Mouse (Mus musculus) MEL (cell line): ENCODE data around the gene Slc39a11. TPM values are rescaled to one million over a fixed set of nuclear protein-coding genes. Genes with fewer than 3 reads are reported as not detected.
A peak's percentile ranks its signal among the peaks of the same experiment; 100 is the strongest.

Experiments used
- DNase-seq: peaks from one replicate; pipeline ENCODE4 v3.0.0; 2011; ENCODE audit warnings: low read depth, low spot score
- H3K27ac ChIP-seq: 2 replicates; pipeline ENCODE4 v1.5.1; 2012; ENCODE audit warnings: low read depth, mild to moderate bottlenecking, control low read depth, low read length, moderate library complexity; ENCODE audit not compliant: control insufficient read depth
- H3K27me3 ChIP-seq, 2 experiments: fragments of 150-350 bp in 1 of 2; sonication (generic) in 1 of 2; 2 replicates each; pipeline ENCODE4 v1.6.1; 2012; ENCODE audit warnings: low read length in 2 of 2, mild to moderate bottlenecking in 2 of 2, improper control_type of control experiment in 1 of 2, moderate library complexity in 1 of 2; ENCODE audit not compliant: insufficient read depth in 2 of 2, control insufficient read depth in 1 of 2
- H3K36me3 ChIP-seq, 2 experiments: 2 replicates each; pipeline ENCODE4 v1.6.1; 2012 to 2014; ENCODE audit warnings: low read length in 2 of 2, improper control_type of control experiment in 1 of 2, inconsistent platforms in 1 of 2, mild to moderate bottlenecking in 1 of 2; ENCODE audit not compliant: insufficient read depth in 2 of 2, control insufficient read depth in 1 of 2
- H3K4me1 ChIP-seq, 2 experiments: fragments of 150-350 bp in 1 of 2; sonication (generic) in 1 of 2; 2 replicates each; pipeline ENCODE4 v1.6.1; 2012; ENCODE audit warnings: low read length in 2 of 2, improper control_type of control experiment in 1 of 2, mild to moderate bottlenecking in 1 of 2; ENCODE audit not compliant: insufficient read depth in 2 of 2, control insufficient read depth in 1 of 2
- H3K4me3 ChIP-seq, 2 experiments: fragments of 150-350 bp in 1 of 2; sonication (generic) in 1 of 2; 2 replicates each; pipeline ENCODE4 v1.5.1; 2012; ENCODE audit warnings: low read depth in 2 of 2, low read length in 2 of 2, mild to moderate bottlenecking in 2 of 2, moderate library complexity in 2 of 2, control low read depth in 1 of 2, improper control_type of control experiment in 1 of 2; ENCODE audit not compliant: control insufficient read depth in 1 of 2, insufficient read depth in 1 of 2
- H3K79me2 ChIP-seq: 2 replicates; pipeline ENCODE4 v1.6.1; 2012; ENCODE audit warnings: mild to moderate bottlenecking, low read length, moderate library complexity; ENCODE audit not compliant: control insufficient read depth, poor library complexity, insufficient read depth
- H3K9ac ChIP-seq: 2 replicates; pipeline ENCODE4 v1.6.1; 2012; ENCODE audit warnings: low read depth, mild to moderate bottlenecking, control low read depth, low read length, moderate library complexity; ENCODE audit not compliant: control insufficient read depth, poor library complexity, severe bottlenecking
- H3K9me3 ChIP-seq: fragments of 150-350 bp; sonication (generic); replicated peaks from 2 replicates; pipeline ENCODE4 v1.6.1; 2012; ENCODE audit warnings: mild to moderate bottlenecking, low read length, improper control_type of control experiment, moderate library complexity; ENCODE audit not compliant: insufficient read depth
- CHD2 ChIP-seq: IDR thresholded peaks from 2 replicates; pipeline ENCODE4 v1.6.1; 2011; ENCODE audit warnings: low read length, improper control_type of control experiment
- CTCF ChIP-seq, 3 experiments: IDR thresholded peaks in 2 of 3; conservative IDR thresholded peaks in 1 of 3; 2 replicates each; pipeline ENCODE4 v1.5.1; 2011 to 2012; ENCODE audit warnings: low read length in 3 of 3, low read depth in 2 of 3, mild to moderate bottlenecking in 2 of 3, improper control_type of control experiment in 1 of 3, inconsistent platforms in 1 of 3, mixed read lengths in 1 of 3, moderate library complexity in 1 of 3; ENCODE audit not compliant: control insufficient read depth in 1 of 3, insufficient read depth in 1 of 3, poor library complexity in 1 of 3, severe bottlenecking in 1 of 3
- EP300 ChIP-seq, 2 experiments: IDR thresholded peaks; 2 replicates each; pipeline ENCODE4 v1.6.1; 2011; ENCODE audit warnings: improper control_type of control experiment in 2 of 2, low read length in 2 of 2, low read depth in 1 of 2, mild to moderate bottlenecking in 1 of 2
- ETS1 ChIP-seq: IDR thresholded peaks from 2 replicates; pipeline ENCODE4 v1.6.1; 2012; ENCODE audit warnings: low read depth, mild to moderate bottlenecking, inconsistent platforms, low read length, improper control_type of control experiment, moderate library complexity
- MEF2A ChIP-seq: IDR thresholded peaks from 2 replicates; pipeline ENCODE4 v1.6.1; 2014; ENCODE audit warnings: low read depth, mild to moderate bottlenecking, inconsistent platforms, low read length, improper control_type of control experiment; ENCODE audit not compliant: poor library complexity, insufficient replicate concordance, severe bottlenecking; ENCODE audit errors: extremely low read depth
- POLR2A ChIP-seq, 2 experiments: IDR thresholded peaks; 2 replicates each; pipeline ENCODE4 v1.6.1; 2011 to 2012; ENCODE audit warnings: low read length in 2 of 2, mild to moderate bottlenecking in 2 of 2, control low read depth in 1 of 2, improper control_type of control experiment in 1 of 2, low read depth in 1 of 2, moderate library complexity in 1 of 2; ENCODE audit not compliant: control insufficient read depth in 1 of 2, insufficient read depth in 1 of 2, poor library complexity in 1 of 2
- RAD21 ChIP-seq: IDR thresholded peaks from 2 replicates; pipeline ENCODE4 v1.6.1; 2011; ENCODE audit warnings: mild to moderate bottlenecking, low read depth, low read length, improper control_type of control experiment
- SMC3 ChIP-seq: IDR thresholded peaks from 2 replicates; pipeline ENCODE4 v1.6.1; 2011; ENCODE audit warnings: low read depth, low read length, improper control_type of control experiment
- ZC3H11A ChIP-seq: IDR thresholded peaks from 2 replicates; pipeline ENCODE4 v1.6.1; 2012; ENCODE audit warnings: low read depth, mild to moderate bottlenecking, inconsistent platforms, low read length, improper control_type of control experiment
- polyA plus RNA-seq, 2 experiments: library from polyadenylated mRNA; stranded (reverse) in 1 of 2; unstranded in 1 of 2; fragments of >175 nt in 1 of 2; fragments of >200 nt in 1 of 2; gene quantifications; 2 replicates each; pipeline versions ENCODE4 v1.2.1 to v1.2.4; 2012; ENCODE audit warnings: low replicate concordance in 2 of 2, low read depth in 1 of 2; ENCODE audit not compliant: insufficient read length in 2 of 2, insufficient read depth in 1 of 2, missing spikeins in 1 of 2
- total RNA-seq: library from RNA; depleted of rRNA; stranded (reverse); fragments of 300-350 nt; gene quantifications from 2 replicates; pipeline ENCODE4 v1.2.3, GENCODE M21; 2012

Slc39a11 gene
- total and polyA plus RNA-seq, 3 experiments: 34.2 to 45.6 TPM; not detected in 1

DNA sequence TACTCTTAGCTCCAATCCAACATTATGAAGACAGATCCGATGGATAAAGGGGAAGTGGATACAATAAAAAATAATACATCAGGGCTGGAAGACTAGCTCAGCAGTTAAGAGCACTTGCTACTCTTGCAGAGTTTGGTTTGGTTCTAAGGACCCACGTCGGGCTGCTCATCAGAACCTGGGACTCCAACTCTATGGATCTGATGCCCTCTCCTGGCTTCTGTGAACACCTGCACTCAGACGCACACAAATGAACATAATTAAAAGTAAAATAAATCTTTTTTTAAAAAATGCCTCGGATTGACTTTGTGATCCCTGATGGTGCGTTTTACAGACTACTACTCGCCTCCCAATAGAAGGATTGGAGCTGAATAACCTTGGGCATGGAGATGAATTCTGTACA is 19.2 kb downstream of the Slc39a11 start:
- Histone ChIP-seq H3K79me2 (no peaks in the 10 kb centered on the region), H3K27me3 (peaks cover 0 to 2% of the 10 kb centered on the region in 2 experiments; a peak in 3 of 4 replicates), H3K4me3 (no peak overlapping the region), H3K9me3 (no peaks in the 10 kb centered on the region), H3K36me3 (no peaks in the 10 kb centered on the region), H3K9ac (no peak overlapping the region)
- no peak for DNase-seq
- TF ChIP-seq RAD21: peak; percentile 42
- TF ChIP-seq CHD2: no peak
- no peak for TF ChIP-seq POLR2A (IDR thresholded peaks at IDR 0.05; ENCODE audit: control insufficient read depth in 1 of 2, insufficient read depth in 1 of 2, low read depth in 1 of 2, low read length in 2 of 2, poor library complexity in 1 of 2)
- TF ChIP-seq SMC3: peak; percentile 33; the same call in 1 of the 2 replicates
- TF ChIP-seq CTCF (IDR thresholded peaks at IDR 0.05 in 2 of 3, conservative IDR thresholded peaks at IDR 0.05 in 1 of 3; ENCODE audit: control insufficient read depth in 1 of 3, insufficient read depth in 1 of 3, low read depth in 2 of 3, low read length in 3 of 3, poor library complexity in 1 of 3, severe bottlenecking in 1 of 3): peak in 2 of 3 experiments; percentile 33 to 37; a peak in 3 of 6 replicates
- TF ChIP-seq, all 39 proteins: peak for 3
- peaks cover 0 to 3% of the 10 kb centered on the region in 2 experiments; a peak in 2 of 4 replicates for H3K4me1 ChIP-seq
- H3K27ac ChIP-seq: no peak overlapping the region

DNA sequence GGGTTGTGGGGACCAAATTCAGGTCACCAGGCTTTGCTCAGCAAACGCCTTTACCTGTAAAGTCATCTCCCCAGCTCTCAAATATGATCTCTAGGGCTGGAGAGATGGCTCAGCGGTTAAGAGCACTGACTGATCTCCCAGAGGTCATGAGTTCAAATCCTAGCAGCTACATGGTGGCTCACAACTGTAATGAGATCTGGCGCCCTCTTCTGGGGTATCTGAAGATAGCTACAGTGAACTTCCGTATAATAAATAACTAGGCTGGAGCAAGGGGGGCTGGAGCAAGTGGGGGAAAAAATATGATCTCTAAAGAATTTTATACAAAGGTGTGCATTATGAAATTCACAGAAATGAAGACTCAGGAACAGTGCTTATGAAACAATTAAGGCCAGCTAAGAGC is 22.1 kb downstream of the Slc39a11 start:
- DNase-seq: peak; percentile 65
- no peak overlapping the region for H3K9ac ChIP-seq
- peaks cover 0 to 3% of the 10 kb centered on the region in 2 experiments; a peak in 2 of 4 replicates for H3K4me1 ChIP-seq
- H3K36me3 ChIP-seq: no peaks in the 10 kb centered on the region
- no peak overlapping the region for H3K27ac ChIP-seq
- no peaks in the 10 kb centered on the region for H3K79me2 ChIP-seq
- H3K27me3 ChIP-seq: peaks cover 0 to 2% of the 10 kb centered on the region in 2 experiments; a peak in 2 of 4 replicates
- TF ChIP-seq ZC3H11A (peak; percentile 28; the same call in 1 of the 2 replicates), CTCF (IDR thresholded peaks at IDR 0.05 in 2 of 3, conservative IDR thresholded peaks at IDR 0.05 in 1 of 3; ENCODE audit: control insufficient read depth in 1 of 3, insufficient read depth in 1 of 3, low read depth in 2 of 3, low read length in 3 of 3, poor library complexity in 1 of 3, severe bottlenecking in 1 of 3) (peak; percentile 50 to 70 (median 59)), SMC3 (peak; percentile 72), RAD21 (peak; percentile 51), MEF2A (no peak)
- H3K4me3 ChIP-seq: no peak overlapping the region
- H3K9me3 ChIP-seq: no peaks in the 10 kb centered on the region

DNA sequence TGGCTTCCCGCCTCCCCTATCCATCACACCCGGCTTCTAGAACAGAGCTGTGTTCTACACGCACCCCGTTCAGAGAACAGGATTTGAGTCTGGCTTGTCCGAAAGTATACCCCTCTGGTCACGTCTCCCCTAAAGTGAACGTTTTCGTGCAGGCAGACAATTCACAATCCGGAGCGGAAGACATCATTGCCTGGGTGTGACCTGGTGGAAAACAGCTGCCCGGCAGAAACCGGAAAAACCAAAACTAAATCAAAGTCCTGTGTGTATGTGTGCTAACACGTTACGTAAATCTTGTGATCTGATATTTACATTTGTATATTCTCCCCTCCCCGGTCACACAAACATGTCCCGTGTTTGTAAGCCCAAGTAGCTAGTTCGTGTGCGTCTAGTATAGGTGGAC is 24.4 kb downstream of the Slc39a11 start:
- Histone ChIP-seq H3K9me3 (no peaks in the 10 kb centered on the region), H3K79me2 (no peaks in the 10 kb centered on the region), H3K27me3 (no peaks in the 10 kb centered on the region; a peak in 1 of 4 replicates), H3K36me3 (no peaks in the 10 kb centered on the region), H3K27ac (no peak overlapping the region), H3K9ac (no peak overlapping the region), H3K4me3 (no peak overlapping the region), H3K4me1 (peaks cover 0 to 3% of the 10 kb centered on the region in 2 experiments; a peak in 2 of 4 replicates)
- TF ChIP-seq EP300 (IDR thresholded peaks at IDR 0.05; ENCODE audit: low read depth in 1 of 2, low read length in 2 of 2): no peak
- no peak for TF ChIP-seq ETS1
- DNase-seq: no peak
